Mouse (Mus musculus): ENCODE results near the gene Gck. TPM values are rescaled to one million over a fixed set of nuclear protein-coding genes. Genes with fewer than 3 reads are reported as not detected.
A peak's percentile ranks its signal among the peaks of the same experiment; 100 is the strongest.

Gck gene
- polyA plus RNA-seq, 1 experiment from 2014 or later, result 0.48 TPM

- no peaks in the 10 kb centered on the region for H3K36me3 ChIP-seq (ENCODE audit: control insufficient read depth, insufficient read depth)
- H3K27me3 ChIP-seq (ENCODE audit: control insufficient read depth, insufficient read depth, low read depth, low read length), result no peaks in the 10 kb centered on the region
- H3K4me3 ChIP-seq (ENCODE audit: low read depth, low read length), result no peak overlapping the region
- WGBS (ENCODE audit: insufficient replicate concordance), result 62% methylated on average over 7 of the region's 7 CpGs
- H3K27ac ChIP-seq (ENCODE audit: low read length), result no peak overlapping the region
- no peak overlapping the region for H3K4me2 ChIP-seq (ENCODE audit: low read depth, low read length)
- no peaks in the 10 kb centered on the region for H3K4me1 ChIP-seq (ENCODE audit: control insufficient read depth, low read depth, low read length)
- no peak overlapping the region for H3K9ac ChIP-seq (ENCODE audit: low read depth, low read length)
- no peaks in the 10 kb centered on the region for H3K9me3 ChIP-seq (replicated peaks; ENCODE audit: control insufficient read depth, low read length)
- no peak for ATAC-seq (ENCODE audit: low read depth)
These were observed 31.4 kb upstream of the Gck start for GRCm38 (mm10) chr11:5981323-5981722.

DNA sequence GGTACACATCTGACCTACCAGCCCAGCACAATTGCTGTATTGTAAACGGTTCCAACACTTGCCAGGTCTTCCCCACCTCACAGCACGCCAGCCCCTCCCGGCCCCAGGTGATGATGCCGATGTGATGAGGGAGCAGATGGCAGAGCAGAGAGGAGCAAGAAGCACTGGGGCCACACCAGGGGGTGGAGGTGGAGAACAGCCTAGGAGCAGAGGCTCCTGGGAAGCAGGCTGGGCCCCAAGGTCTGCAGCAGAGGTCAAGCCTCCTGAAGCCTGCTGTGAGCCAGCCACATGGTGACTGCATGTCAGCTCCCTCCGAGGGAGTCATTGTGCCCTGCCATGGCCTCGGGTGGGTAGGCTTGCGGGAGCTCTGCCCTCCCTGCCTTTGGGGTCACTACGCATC lies 30.7 kb upstream of the Gck start:
- no peak overlapping the region for H3K4me3 ChIP-seq (ENCODE audit: low read depth, low read length)

DNA sequence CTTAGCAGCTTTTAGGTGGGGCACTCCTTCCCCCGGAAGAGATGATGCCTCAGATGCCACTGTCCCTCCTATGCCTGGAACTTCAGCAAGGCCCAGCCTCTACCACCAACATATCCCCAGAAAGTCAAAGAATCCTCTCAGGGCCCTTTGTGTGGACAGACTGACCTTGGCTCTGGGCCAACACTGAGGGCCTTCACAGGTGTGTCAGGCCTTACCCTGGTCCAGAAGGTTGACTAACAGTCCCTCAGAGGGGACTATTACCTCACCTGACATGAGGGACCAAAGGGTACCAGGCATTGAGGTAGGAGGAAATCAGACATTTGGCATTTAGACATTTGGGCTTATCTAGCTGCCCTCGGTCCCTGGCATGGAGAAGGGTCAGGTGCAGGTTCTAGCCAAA lies 30.2 kb upstream of the Gck start:
- ATAC-seq (ENCODE audit: low read depth), result peak; percentile 30; the same call in 1 of the 2 replicates
- Histone ChIP-seq H3K4me2 (ENCODE audit: low read depth, low read length) (no peak overlapping the region), H3K4me3 (ENCODE audit: low read depth, low read length) (no peak overlapping the region), H3K9ac (ENCODE audit: low read depth, low read length) (no peak overlapping the region), H3K4me1 (ENCODE audit: control insufficient read depth, low read depth, low read length) (no peaks in the 10 kb centered on the region), H3K27ac (ENCODE audit: low read length) (no peak overlapping the region), H3K9me3 (replicated peaks; ENCODE audit: control insufficient read depth, low read length) (no peaks in the 10 kb centered on the region), H3K27me3 (ENCODE audit: control insufficient read depth, insufficient read depth, low read depth, low read length) (no peaks in the 10 kb centered on the region), H3K36me3 (ENCODE audit: control insufficient read depth, insufficient read depth) (no peaks in the 10 kb centered on the region)
- 63% methylated on average over 2 of the region's 2 CpGs for WGBS (ENCODE audit: insufficient replicate concordance)

More for the DNA sequence above, 30.7 kb upstream of the Gck start:
- no peak overlapping the region for H3K27ac ChIP-seq (ENCODE audit: low read length)
- H3K36me3 ChIP-seq (ENCODE audit: control insufficient read depth, insufficient read depth), result no peaks in the 10 kb centered on the region
- 66% methylated on average over 8 of the region's 8 CpGs for WGBS (ENCODE audit: insufficient replicate concordance)
- no peaks in the 10 kb centered on the region for H3K27me3 ChIP-seq (ENCODE audit: control insufficient read depth, insufficient read depth, low read depth, low read length)
- ATAC-seq (ENCODE audit: low read depth), result no peak
- H3K9me3 ChIP-seq (replicated peaks; ENCODE audit: control insufficient read depth, low read length), result no peaks in the 10 kb centered on the region
- H3K9ac ChIP-seq (ENCODE audit: low read depth, low read length), result no peak overlapping the region
- H3K4me2 ChIP-seq (ENCODE audit: low read depth, low read length), result no peak overlapping the region
- no peaks in the 10 kb centered on the region for H3K4me1 ChIP-seq (ENCODE audit: control insufficient read depth, low read depth, low read length)

GRCm38 (mm10) chr11:5979088-5979487 lies 29.2 kb upstream of the Gck start:
- Histone ChIP-seq H3K9me3 (replicated peaks; ENCODE audit: control insufficient read depth, low read length) (no peaks in the 10 kb centered on the region), H3K9ac (ENCODE audit: low read depth, low read length) (no peak overlapping the region), H3K27me3 (ENCODE audit: control insufficient read depth, insufficient read depth, low read depth, low read length) (no peaks in the 10 kb centered on the region), H3K27ac (ENCODE audit: low read length) (no peak overlapping the region), H3K36me3 (ENCODE audit: control insufficient read depth, insufficient read depth) (no peaks in the 10 kb centered on the region), H3K4me1 (ENCODE audit: control insufficient read depth, low read depth, low read length) (no peaks in the 10 kb centered on the region), H3K4me2 (ENCODE audit: low read depth, low read length) (no peak overlapping the region), H3K4me3 (ENCODE audit: low read depth, low read length) (no peak overlapping the region)
- 69% methylated on average over 7 of the region's 7 CpGs for WGBS (ENCODE audit: insufficient replicate concordance)
- ATAC-seq (ENCODE audit: low read depth), result no peak

- WGBS (ENCODE audit: insufficient replicate concordance), result 47% methylated on average over 9 of the region's 9 CpGs
- no peaks in the 10 kb centered on the region for H3K4me1 ChIP-seq (ENCODE audit: control insufficient read depth, low read depth, low read length)
- no peak for ATAC-seq (ENCODE audit: low read depth)
- H3K4me2 ChIP-seq (ENCODE audit: low read depth, low read length), result no peak overlapping the region
- no peaks in the 10 kb centered on the region for H3K36me3 ChIP-seq (ENCODE audit: control insufficient read depth, insufficient read depth)
- no peak overlapping the region for H3K9ac ChIP-seq (ENCODE audit: low read depth, low read length)
- no peaks in the 10 kb centered on the region for H3K27me3 ChIP-seq (ENCODE audit: control insufficient read depth, insufficient read depth, low read depth, low read length)
- H3K27ac ChIP-seq (ENCODE audit: low read length), result no peak overlapping the region
- no peaks in the 10 kb centered on the region for H3K9me3 ChIP-seq (replicated peaks; ENCODE audit: control insufficient read depth, low read length)
- no peak overlapping the region for H3K4me3 ChIP-seq (ENCODE audit: low read depth, low read length)
These were observed 26.2 kb upstream of the Gck start for GRCm38 (mm10) chr11:5976106-5976505.

- Histone ChIP-seq H3K27me3 (ENCODE audit: control insufficient read depth, insufficient read depth, low read depth, low read length) (no peaks in the 10 kb centered on the region), H3K27ac (ENCODE audit: low read length) (no peak overlapping the region), H3K9ac (ENCODE audit: low read depth, low read length) (no peak overlapping the region), H3K4me3 (ENCODE audit: low read depth, low read length) (no peak overlapping the region), H3K36me3 (ENCODE audit: control insufficient read depth, insufficient read depth) (no peaks in the 10 kb centered on the region), H3K4me2 (ENCODE audit: low read depth, low read length) (no peak overlapping the region), H3K4me1 (ENCODE audit: control insufficient read depth, low read depth, low read length) (no peaks in the 10 kb centered on the region), H3K9me3 (replicated peaks; ENCODE audit: control insufficient read depth, low read length) (no peaks in the 10 kb centered on the region)
- no peak for ATAC-seq (ENCODE audit: low read depth)
- 53% methylated on average over 2 of the region's 2 CpGs for WGBS (ENCODE audit: insufficient replicate concordance)
These were observed 25.2 kb upstream of the Gck start for GRCm38 (mm10) chr11:5975068-5975467.

GRCm38 (mm10) chr11:5974053-5974452 lies 24.2 kb upstream of the Gck start:
- no peak overlapping the region for H3K27ac ChIP-seq (ENCODE audit: low read length)
- H3K4me1 ChIP-seq (ENCODE audit: control insufficient read depth, low read depth, low read length), result no peaks in the 10 kb centered on the region
- H3K27me3 ChIP-seq (ENCODE audit: control insufficient read depth, insufficient read depth, low read depth, low read length), result no peaks in the 10 kb centered on the region
- H3K4me2 ChIP-seq (ENCODE audit: low read depth, low read length), result no peak overlapping the region
- H3K9ac ChIP-seq (ENCODE audit: low read depth, low read length), result no peak overlapping the region
- no peak overlapping the region for H3K4me3 ChIP-seq (ENCODE audit: low read depth, low read length)
- WGBS (ENCODE audit: insufficient replicate concordance), result 24% methylated on average over 6 of the region's 6 CpGs
- H3K36me3 ChIP-seq (ENCODE audit: control insufficient read depth, insufficient read depth), result no peaks in the 10 kb centered on the region
- no peaks in the 10 kb centered on the region for H3K9me3 ChIP-seq (replicated peaks; ENCODE audit: control insufficient read depth, low read length)
- no peak for ATAC-seq (ENCODE audit: low read depth)

DNA sequence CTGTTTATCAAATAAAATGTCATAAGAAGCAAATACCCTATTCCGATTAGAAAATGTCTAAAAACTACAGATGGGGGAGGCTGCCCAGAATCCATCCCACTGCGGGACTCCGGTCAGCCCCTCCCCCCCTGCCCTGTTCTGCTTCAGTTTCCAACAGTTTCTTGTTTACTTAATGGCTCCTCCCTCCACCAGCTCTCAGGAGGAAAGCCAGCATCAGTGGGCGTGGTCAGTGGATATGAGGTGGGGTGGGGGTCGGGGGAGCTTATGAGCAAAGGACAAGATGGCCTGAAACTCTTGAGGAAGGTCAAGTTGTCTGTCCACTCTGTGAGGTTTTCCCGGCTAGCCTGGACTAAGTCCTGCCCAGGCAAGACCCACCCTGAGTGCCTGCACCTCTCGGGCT lies 23.3 kb upstream of the Gck start:
- ATAC-seq (ENCODE audit: low read depth), result no peak
- 46% methylated on average over 7 of the region's 7 CpGs for WGBS (ENCODE audit: insufficient replicate concordance)
- no peak overlapping the region for H3K4me2 ChIP-seq (ENCODE audit: low read depth, low read length)

DNA sequence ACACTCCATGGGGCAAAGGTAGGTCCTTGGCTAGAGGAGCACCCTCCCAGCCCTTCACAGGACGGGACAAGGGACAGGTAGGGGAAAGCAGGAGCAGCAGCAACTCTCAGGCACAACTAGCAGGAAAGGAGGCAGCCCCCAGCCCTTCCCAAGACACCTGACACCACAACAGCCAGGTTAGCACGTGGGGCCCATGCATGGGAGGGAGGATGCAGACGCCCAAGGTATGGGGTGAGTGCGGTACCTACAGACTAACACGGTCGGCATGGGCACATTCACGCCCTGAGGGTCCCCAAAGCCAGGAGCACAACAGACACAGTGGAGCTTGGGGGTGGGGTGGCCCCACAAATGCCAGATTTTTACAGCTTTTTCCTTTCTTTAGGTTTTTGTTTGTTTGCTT lies 21.3 kb upstream of the Gck start:
- Histone ChIP-seq H3K27ac (ENCODE audit: low read length) (no peak overlapping the region), H3K27me3 (ENCODE audit: control insufficient read depth, insufficient read depth, low read depth, low read length) (no peaks in the 10 kb centered on the region), H3K9ac (ENCODE audit: low read depth, low read length) (no peak overlapping the region), H3K4me2 (ENCODE audit: low read depth, low read length) (no peak overlapping the region), H3K36me3 (ENCODE audit: control insufficient read depth, insufficient read depth) (no peaks in the 10 kb centered on the region), H3K4me3 (ENCODE audit: low read depth, low read length) (no peak overlapping the region), H3K9me3 (replicated peaks; ENCODE audit: control insufficient read depth, low read length) (no peaks in the 10 kb centered on the region), H3K4me1 (ENCODE audit: control insufficient read depth, low read depth, low read length) (no peaks in the 10 kb centered on the region)
- 65% methylated on average over 7 of the region's 7 CpGs for WGBS (ENCODE audit: insufficient replicate concordance)
- ATAC-seq (ENCODE audit: low read depth), result no peak

More for the DNA sequence above, 23.3 kb upstream of the Gck start:
- H3K9me3 ChIP-seq (replicated peaks; ENCODE audit: control insufficient read depth, low read length), result no peaks in the 10 kb centered on the region
- no peaks in the 10 kb centered on the region for H3K27me3 ChIP-seq (ENCODE audit: control insufficient read depth, insufficient read depth, low read depth, low read length)
- no peaks in the 10 kb centered on the region for H3K4me1 ChIP-seq (ENCODE audit: control insufficient read depth, low read depth, low read length)
- H3K4me3 ChIP-seq (ENCODE audit: low read depth, low read length), result no peak overlapping the region
- H3K36me3 ChIP-seq (ENCODE audit: control insufficient read depth, insufficient read depth), result no peaks in the 10 kb centered on the region
- H3K9ac ChIP-seq (ENCODE audit: low read depth, low read length), result no peak overlapping the region
- H3K27ac ChIP-seq (ENCODE audit: low read length), result no peak overlapping the region

DNA sequence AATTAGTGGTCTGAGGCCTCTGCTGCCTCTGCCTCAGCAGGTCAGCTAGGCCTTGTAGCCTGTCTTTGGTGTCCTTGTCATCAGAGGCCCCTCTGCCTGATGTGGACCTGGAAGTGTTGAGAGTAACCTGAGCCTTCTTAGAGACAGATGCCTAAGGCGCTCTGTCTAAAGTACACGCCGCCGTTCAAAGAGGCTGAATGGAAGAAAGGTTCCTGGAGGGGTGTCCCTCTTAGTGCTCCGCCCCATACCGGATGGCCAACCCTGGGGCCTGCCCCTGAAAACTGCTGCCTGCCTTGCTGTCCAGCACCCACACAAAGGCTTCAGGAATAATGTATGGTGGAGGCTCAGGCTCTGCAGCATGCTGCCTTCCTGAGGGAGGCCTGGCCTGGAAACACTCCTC lies 18.3 kb upstream of the Gck start:
- ATAC-seq (ENCODE audit: low read depth), result no peak
- H3K4me3 ChIP-seq (ENCODE audit: low read depth, low read length), result no peak overlapping the region
- no peaks in the 10 kb centered on the region for H3K27me3 ChIP-seq (ENCODE audit: control insufficient read depth, insufficient read depth, low read depth, low read length)
- no peak overlapping the region for H3K27ac ChIP-seq (ENCODE audit: low read length)
- no peaks in the 10 kb centered on the region for H3K4me1 ChIP-seq (ENCODE audit: control insufficient read depth, low read depth, low read length)
- H3K4me2 ChIP-seq (ENCODE audit: low read depth, low read length), result no peak overlapping the region
- H3K9me3 ChIP-seq (replicated peaks; ENCODE audit: control insufficient read depth, low read length), result no peaks in the 10 kb centered on the region
- 80% methylated on average over 6 of the region's 6 CpGs for WGBS (ENCODE audit: insufficient replicate concordance)
- no peak overlapping the region for H3K9ac ChIP-seq (ENCODE audit: low read depth, low read length)
- H3K36me3 ChIP-seq (ENCODE audit: control insufficient read depth, insufficient read depth), result peaks cover 18% of the 10 kb centered on the region

All from liver, embryonic 16.5 days (tissue).